Mouse (Mus musculus) hindbrain, embryonic 15.5 days (tissue): Measurements from ENCODE around the gene Ccl24. TPM values are rescaled to one million over a fixed set of nuclear protein-coding genes. Genes with fewer than 3 reads are reported as not detected.

ENCODE experiments used
- ATAC-seq: fragments of 200-750 bp; cut with Nextera tagmentation; 2 replicates; pipeline ENCODE4 v1.8.0; 2017; ENCODE audit warnings: low read depth, moderate number of reproducible peaks, moderate TSS enrichment; ENCODE audit not compliant: low FRiP score
- H3K27ac ChIP-seq: fragments of 300-500 bp; sonication (generic); replicated peaks from 2 replicates; pipeline ENCODE4 v1.5.1; 2015; ENCODE audit warnings: mild to moderate bottlenecking, inconsistent platforms
- H3K27me3 ChIP-seq: fragments of 300-500 bp; sonication (generic); 2 replicates; pipeline ENCODE4 v1.6.1; 2015; ENCODE audit warnings: control low read depth, inconsistent platforms
- H3K36me3 ChIP-seq: fragments of 300-500 bp; sonication (generic); 2 replicates; pipeline ENCODE4 v1.6.1; 2015; ENCODE audit warnings: control low read depth, inconsistent platforms
- H3K4me1 ChIP-seq: fragments of 300-500 bp; sonication (generic); replicated peaks from 2 replicates; pipeline ENCODE4 v1.6.1; 2015; ENCODE audit warnings: control low read depth, inconsistent platforms
- H3K4me2 ChIP-seq: fragments of 300-500 bp; sonication (generic); 2 replicates; pipeline ENCODE4 v1.6.1; 2015; ENCODE audit warnings: moderate library complexity, mild to moderate bottlenecking, inconsistent platforms
- H3K4me3 ChIP-seq: fragments of 300-500 bp; sonication (generic); 2 replicates; pipeline ENCODE4 v1.5.1; 2015; ENCODE audit warnings: mild to moderate bottlenecking, inconsistent platforms
- H3K9ac ChIP-seq: fragments of 300-500 bp; sonication (generic); 2 replicates; pipeline ENCODE4 v1.6.1; 2015; ENCODE audit warnings: inconsistent platforms
- H3K9me3 ChIP-seq: fragments of 300-500 bp; sonication (generic); 2 replicates; pipeline ENCODE4 v1.6.1; 2016; ENCODE audit warnings: control low read depth, inconsistent platforms
- WGBS: fragments of 180-500 bp; shearing (Covaris S2); methylation state at CpG from one replicate; pipeline ENCODE4 v1.1.7; 2015; 5-methylcytosine and 5-hydroxymethylcytosine counted together
- polyA plus RNA-seq: library from polyadenylated mRNA; unstranded; fragments of >200 nt; fragmentation: Nextera tagmentation; extraction: Ambion mirVana; gene quantifications from 2 replicates; pipeline ENCODE4 v1.2.1, GENCODE M21; 2015

Ccl24 gene
- polyA plus RNA-seq, 1 experiment from 2014 or later = 2.6 TPM

DNA sequence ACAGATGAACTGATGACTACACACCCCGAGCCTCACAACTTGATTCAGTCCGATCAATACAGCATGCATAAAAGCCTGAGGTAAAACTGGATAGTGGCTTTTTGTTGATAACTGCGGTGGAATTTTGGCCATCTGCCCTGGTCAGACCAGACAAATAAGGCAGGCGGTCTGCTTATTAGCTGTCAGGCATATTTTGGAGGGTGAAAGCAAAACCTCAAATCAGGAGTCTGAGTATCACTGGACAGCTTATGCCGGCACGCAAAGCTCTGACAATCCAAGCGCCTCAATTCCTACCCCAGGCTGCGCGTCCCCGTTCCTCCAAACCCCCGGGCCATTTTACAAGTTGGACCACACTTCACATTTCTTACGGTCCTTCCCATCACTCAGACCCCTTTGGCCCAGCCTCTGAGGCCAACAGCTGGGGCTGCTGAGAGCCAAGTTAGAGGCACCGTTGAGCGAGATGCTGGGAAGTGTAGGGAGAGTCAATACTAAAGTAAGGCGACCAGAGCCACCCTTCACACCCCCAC, 28.8 kb downstream of the Ccl24 start:
- Histone ChIP-seq H3K4me2 (peak overlapping the region; percentile 96), H3K27me3 (no peaks in the 10 kb centered on the region), H3K4me3 (peak overlapping the region; percentile 80), H3K9ac (peak overlapping the region; percentile 73), H3K9me3 (no peaks in the 10 kb centered on the region), H3K27ac (no peak overlapping the region; the same call in 1 of the 2 replicates), H3K36me3 (no peaks in the 10 kb centered on the region), H3K4me1 (peaks cover 16% of the 10 kb centered on the region)
- 2% methylated on average over 15 of the region's 15 CpGs for WGBS
- ATAC-seq = no peak

DNA sequence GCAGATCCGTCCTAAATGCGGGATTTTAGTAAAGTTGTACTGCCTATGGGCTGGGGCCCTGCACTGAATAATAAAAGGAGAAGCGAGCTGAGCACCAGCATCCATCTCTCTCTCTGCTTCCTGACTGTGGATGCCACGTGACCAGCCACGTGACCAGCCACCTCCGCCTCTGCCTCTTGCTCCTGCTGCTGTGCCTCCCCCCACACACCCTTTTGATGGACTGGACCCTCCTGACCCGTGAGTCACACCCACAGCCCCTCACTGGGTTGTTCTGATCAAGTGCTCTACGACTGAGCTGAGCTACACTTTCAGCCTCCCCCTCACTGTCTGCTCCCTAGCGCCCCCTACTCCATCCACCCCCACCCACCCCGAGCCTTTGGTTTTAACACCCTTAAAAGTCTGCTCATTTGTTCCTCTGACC, 35.0 kb downstream of the Ccl24 start:
- H3K9ac ChIP-seq = no peak overlapping the region
- no peak for ATAC-seq
- no peak overlapping the region for H3K27ac ChIP-seq
- no peak overlapping the region for H3K4me3 ChIP-seq
- no peaks in the 10 kb centered on the region for H3K4me1 ChIP-seq
- H3K4me2 ChIP-seq = no peak overlapping the region
- H3K9me3 ChIP-seq = no peaks in the 10 kb centered on the region
- WGBS = 82% methylated on average over 10 of the region's 10 CpGs
- H3K27me3 ChIP-seq = no peaks in the 10 kb centered on the region
- no peaks in the 10 kb centered on the region for H3K36me3 ChIP-seq

DNA sequence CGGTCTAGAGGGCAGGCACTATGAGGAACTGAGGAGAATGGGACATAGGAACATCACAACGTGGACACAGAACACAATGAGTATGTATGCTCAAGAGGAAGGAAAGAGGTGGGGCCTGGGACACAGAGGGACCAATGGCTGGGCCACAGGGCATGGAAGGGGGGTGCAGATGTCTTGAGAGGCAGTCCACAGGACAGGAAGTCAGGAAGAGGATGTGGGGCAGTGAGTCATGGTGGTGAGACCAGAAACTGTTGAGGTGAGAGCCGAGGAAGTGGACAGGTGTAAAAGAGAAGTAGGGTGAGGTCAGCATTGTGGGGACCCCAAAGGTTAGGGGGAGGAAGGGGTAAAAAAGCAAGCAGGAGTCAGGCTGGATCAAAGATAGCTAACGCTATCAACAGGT, 35.5 kb downstream of the Ccl24 start:
- H3K9ac ChIP-seq = no peak overlapping the region
- H3K9me3 ChIP-seq = no peaks in the 10 kb centered on the region
- no peaks in the 10 kb centered on the region for H3K27me3 ChIP-seq
- no peak for ATAC-seq
- no peaks in the 10 kb centered on the region for H3K4me1 ChIP-seq
- no peak overlapping the region for H3K4me3 ChIP-seq
- WGBS = 87% methylated on average over 4 of the region's 4 CpGs
- no peaks in the 10 kb centered on the region for H3K36me3 ChIP-seq
- H3K27ac ChIP-seq = no peak overlapping the region
- no peak overlapping the region for H3K4me2 ChIP-seq

DNA sequence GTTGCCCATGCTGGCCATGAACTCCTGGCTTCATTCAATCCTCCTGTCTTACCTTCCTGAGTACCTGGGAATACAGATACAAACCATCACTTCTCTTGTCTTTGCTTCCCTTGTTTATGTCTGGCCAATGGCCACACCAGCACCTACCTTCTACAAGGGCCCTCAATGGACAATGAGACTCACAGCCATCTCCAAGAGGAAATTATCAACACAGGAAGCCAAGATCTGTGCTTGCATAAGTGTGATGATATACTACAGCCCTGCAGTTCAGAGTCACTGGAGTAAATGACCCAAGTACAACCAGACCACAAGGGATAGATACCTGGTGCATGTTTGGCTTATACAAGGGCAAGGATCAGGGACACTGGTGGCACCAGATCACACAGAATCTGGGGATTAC, 37.0 kb downstream of the Ccl24 start:
- Histone ChIP-seq H3K27ac (no peak overlapping the region), H3K4me3 (no peak overlapping the region), H3K9ac (no peak overlapping the region), H3K9me3 (no peaks in the 10 kb centered on the region), H3K4me2 (no peak overlapping the region), H3K27me3 (no peaks in the 10 kb centered on the region), H3K4me1 (no peaks in the 10 kb centered on the region), H3K36me3 (no peaks in the 10 kb centered on the region)
- ATAC-seq = no peak

DNA sequence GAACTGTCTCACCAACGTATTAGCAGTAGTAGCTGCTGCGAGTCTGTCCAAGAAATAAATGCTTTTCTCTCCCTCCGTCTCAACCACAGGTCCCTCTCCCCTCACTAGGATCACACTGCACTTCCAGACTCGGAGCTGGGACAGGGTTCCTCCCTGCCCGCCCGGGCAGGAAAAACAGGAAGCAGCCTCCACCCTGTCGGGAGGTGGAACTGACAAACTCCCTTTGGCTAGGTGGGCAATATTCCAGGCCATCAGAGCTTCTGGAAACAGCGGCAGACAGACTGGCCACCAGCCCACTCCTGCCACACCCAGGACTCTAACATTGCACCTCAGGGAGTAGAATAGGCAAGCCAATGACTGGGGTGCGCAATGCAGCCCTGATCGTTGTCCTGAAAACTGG, 39.4 kb downstream of the Ccl24 start:
- Histone ChIP-seq H3K4me1 (no peaks in the 10 kb centered on the region), H3K36me3 (no peaks in the 10 kb centered on the region), H3K27ac (no peak overlapping the region), H3K9me3 (no peaks in the 10 kb centered on the region), H3K4me3 (no peak overlapping the region), H3K4me2 (no peak overlapping the region), H3K27me3 (no peaks in the 10 kb centered on the region), H3K9ac (no peak overlapping the region)
- ATAC-seq = no peak
- 75% methylated on average over 10 of the region's 10 CpGs for WGBS

DNA sequence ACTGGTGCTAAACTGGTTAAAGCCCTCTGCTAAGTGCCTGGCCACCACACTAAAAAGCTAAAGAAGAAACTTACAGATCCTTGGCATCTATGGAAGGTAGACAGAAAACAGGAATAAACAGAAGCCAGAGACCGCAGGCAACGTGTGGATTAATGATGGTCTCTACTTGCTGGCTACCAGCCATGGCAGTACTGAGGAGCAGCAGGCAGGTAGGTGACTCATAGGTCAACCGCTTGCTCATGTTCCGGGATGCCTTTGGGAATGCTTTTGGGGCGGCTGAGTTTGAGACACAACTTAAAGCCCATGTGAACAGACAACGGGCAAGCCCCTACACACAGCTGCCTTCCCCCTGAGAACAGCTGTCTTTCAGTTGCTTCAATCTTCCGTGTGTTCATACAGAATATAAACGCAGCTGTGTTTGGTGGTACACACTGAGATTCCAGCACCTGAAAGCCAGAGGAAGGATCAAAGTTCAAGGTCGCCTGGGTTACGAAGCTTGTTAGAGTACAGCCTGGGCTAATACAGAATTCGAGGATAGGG, 41.5 kb downstream of the Ccl24 start:
- ATAC-seq = no peak
- Histone ChIP-seq H3K9me3 (no peaks in the 10 kb centered on the region), H3K4me2 (no peak overlapping the region), H3K4me3 (no peak overlapping the region), H3K36me3 (no peaks in the 10 kb centered on the region), H3K9ac (no peak overlapping the region), H3K27ac (no peak overlapping the region), H3K4me1 (no peaks in the 10 kb centered on the region), H3K27me3 (no peaks in the 10 kb centered on the region)
- WGBS = 88% methylated on average over 11 of the region's 11 CpGs

DNA sequence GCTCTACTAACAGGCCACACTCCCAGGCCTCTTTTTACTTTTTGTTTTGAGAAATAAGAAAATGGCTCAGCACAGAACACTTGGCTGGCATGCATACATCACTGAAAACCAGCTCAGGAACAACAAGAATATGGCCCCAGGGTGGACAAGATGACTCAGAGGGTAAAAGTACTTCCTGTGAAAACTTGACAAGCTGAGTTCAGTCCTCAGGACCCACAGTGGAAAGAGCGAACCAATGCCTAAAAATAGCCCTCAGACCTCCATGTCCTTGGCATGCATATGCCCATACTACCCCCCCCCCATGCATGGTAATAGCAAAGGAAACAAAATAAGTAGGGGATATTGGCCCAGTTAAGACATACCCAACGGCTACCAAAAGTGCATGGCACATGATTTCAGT, 42.9 kb downstream of the Ccl24 start:
- H3K27me3 ChIP-seq = no peaks in the 10 kb centered on the region
- 87% methylated on average over 2 of the region's 2 CpGs for WGBS
- no peaks in the 10 kb centered on the region for H3K36me3 ChIP-seq
- no peaks in the 10 kb centered on the region for H3K9me3 ChIP-seq
- H3K4me1 ChIP-seq = peaks cover 5% of the 10 kb centered on the region; the same call in 1 of the 2 replicates
- H3K9ac ChIP-seq = no peak overlapping the region
- H3K4me2 ChIP-seq = no peak overlapping the region
- ATAC-seq = no peak
- H3K27ac ChIP-seq = no peak overlapping the region
- no peak overlapping the region for H3K4me3 ChIP-seq

DNA sequence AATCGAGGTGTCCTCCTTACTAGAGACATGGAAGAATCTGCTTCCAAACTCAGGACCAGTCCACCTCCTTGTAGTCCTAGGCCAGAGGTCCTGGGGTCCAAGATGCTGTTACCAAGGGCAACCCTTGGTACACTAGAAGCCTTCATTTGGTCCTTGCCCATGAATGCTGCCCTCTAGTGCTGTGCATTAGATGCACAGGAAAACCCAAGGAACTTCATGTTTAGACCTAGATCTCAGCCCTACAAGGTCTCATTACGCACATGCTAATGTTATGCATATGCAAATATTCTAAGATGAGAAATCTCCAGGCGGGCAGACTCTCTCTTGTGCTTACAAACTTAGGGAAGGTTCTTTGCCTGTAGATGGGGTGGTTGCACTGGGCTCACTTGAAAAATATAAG, 43.5 kb downstream of the Ccl24 start:
- Histone ChIP-seq H3K4me1 (peaks cover 5% of the 10 kb centered on the region; the same call in 1 of the 2 replicates), H3K9ac (no peak overlapping the region), H3K9me3 (no peaks in the 10 kb centered on the region), H3K36me3 (no peaks in the 10 kb centered on the region), H3K27me3 (no peaks in the 10 kb centered on the region), H3K4me2 (no peak overlapping the region), H3K27ac (no peak overlapping the region), H3K4me3 (no peak overlapping the region)
- WGBS = 82% methylated on average over 3 of the region's 3 CpGs
- ATAC-seq = no peak

DNA sequence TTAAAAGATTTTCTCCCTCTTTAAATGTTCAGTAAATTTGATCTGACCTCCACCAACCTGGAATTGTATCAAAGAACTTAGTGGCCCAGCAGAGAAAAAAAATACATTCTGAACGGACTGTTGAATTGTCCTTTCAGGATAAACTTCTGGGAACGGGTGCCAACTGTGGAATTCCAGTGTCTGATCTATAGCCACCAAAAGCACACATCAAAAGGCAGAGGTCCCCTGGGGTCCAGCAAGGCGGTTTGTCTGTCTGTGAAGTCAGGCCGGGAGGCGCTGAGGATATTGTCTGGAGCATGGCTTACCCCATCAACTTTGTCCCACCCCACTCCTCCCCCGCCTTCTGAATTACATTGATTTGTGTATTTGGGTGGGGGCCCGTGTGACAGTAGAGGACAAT, 44.9 kb downstream of the Ccl24 start:
- 21% methylated on average over 7 of the region's 7 CpGs for WGBS
- Histone ChIP-seq H3K27ac (no peak overlapping the region), H3K36me3 (no peaks in the 10 kb centered on the region), H3K4me1 (peaks cover 5% of the 10 kb centered on the region; the same call in 1 of the 2 replicates), H3K9ac (no peak overlapping the region), H3K4me2 (no peak overlapping the region), H3K9me3 (no peaks in the 10 kb centered on the region), H3K4me3 (no peak overlapping the region), H3K27me3 (no peaks in the 10 kb centered on the region)
- no peak for ATAC-seq

DNA sequence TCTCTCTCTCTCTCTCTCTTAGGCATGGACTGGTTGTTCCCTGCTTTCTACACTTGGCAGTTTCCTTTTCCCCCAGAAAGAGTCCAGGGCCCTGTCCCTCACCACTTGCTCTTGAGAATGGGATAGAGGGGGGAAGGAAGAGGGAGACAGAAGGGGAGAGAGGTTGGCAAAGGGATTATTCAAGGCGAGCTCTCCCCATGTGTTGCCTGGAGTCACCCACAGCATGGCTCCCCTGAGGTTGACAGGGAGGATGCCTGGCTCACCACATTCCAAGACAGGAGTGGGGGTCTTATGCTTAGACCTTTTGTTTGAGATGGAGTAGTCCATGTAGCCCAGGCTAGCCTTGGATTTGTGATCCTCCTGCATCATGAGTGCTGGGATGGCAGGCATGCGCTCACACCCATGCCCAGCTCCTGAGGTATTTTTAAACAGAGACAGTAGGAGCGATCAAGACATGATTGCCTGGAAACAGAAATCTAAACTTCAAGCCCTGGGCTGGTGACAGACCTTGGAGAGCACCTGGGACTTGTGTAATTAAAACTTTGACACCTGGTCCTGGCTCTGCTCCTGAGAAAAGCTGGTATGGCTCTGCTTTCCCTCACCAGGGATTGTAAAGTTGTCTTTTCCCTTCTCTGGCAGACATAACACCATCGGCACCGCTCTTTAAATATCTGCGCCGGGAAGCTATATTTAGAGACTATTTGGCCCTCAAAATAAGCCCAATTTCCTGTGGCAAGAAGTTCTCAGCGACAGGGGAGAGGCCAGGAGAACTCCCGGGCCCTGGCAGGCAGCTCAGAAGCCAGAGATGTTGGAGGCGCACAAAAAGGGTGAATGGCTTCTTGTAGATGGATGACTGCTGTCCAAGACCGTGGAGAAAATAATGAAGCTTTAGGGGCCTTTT, 47.9 kb downstream of the Ccl24 start:
- Histone ChIP-seq H3K9me3 (no peaks in the 10 kb centered on the region), H3K4me2 (no peak overlapping the region), H3K27ac (peak overlapping the region; percentile 38; the same call in 1 of the 2 replicates), H3K9ac (no peak overlapping the region), H3K36me3 (no peaks in the 10 kb centered on the region), H3K4me3 (no peak overlapping the region), H3K4me1 (peaks cover 5% of the 10 kb centered on the region; the same call in 1 of the 2 replicates), H3K27me3 (no peaks in the 10 kb centered on the region)
- no peak for ATAC-seq
- WGBS = 70% methylated on average over 11 of the region's 11 CpGs

DNA sequence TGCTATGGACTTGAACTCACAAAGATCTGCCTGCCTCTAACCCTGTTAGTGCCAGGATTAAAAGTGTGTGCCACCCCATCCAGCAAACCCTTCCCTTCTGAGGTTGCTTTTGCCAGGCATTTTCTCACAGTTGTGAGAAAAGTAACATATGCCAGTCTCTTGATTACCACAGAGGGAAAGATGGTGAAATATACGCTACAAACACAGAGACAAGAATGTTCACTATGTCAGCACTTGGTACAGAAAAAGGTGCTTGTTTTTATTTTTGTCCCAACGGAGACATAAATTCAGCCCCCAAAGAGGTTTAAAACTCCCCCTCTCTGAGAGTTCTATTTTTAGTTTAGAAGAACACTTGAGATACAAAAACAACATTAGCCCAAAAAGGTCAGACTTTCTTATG, 48.8 kb downstream of the Ccl24 start:
- peaks cover 5% of the 10 kb centered on the region; the same call in 1 of the 2 replicates for H3K4me1 ChIP-seq
- ATAC-seq = no peak
- H3K4me2 ChIP-seq = no peak overlapping the region
- WGBS = 92% methylated on average over 2 of the region's 2 CpGs
- no peaks in the 10 kb centered on the region for H3K27me3 ChIP-seq
- no peak overlapping the region for H3K9ac ChIP-seq
- no peaks in the 10 kb centered on the region for H3K9me3 ChIP-seq
- H3K27ac ChIP-seq = no peak overlapping the region
- H3K4me3 ChIP-seq = no peak overlapping the region
- no peaks in the 10 kb centered on the region for H3K36me3 ChIP-seq

DNA sequence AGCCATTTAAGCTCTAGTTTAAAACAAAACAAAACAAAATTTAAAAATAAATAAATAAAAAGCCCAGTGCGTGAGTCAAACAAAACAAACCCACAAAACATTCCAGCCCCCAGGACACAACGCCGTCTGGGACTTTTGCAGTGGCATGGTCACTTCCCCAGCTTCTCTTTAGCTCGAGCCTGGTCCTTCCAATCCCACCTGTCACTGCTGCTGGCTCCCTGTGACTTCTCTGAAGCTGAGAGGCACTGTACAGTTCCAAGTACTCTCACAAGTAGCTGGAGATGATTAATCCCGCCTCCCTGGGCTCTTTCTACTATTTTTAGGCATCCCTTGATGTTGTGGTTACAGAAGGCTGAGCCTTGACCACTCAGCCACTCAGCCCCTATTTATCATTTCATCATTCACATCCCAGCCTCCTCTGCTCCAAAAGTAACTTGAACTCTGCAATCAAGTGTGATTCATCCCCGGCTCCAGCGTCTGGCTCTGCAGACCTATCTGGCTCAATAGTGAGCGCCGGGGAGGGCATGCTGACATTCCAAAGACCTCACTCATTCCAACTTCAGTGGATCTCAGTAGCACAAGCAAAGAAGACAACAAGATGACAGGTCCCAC, 50.6 kb downstream of the Ccl24 start:
- Histone ChIP-seq H3K36me3 (no peaks in the 10 kb centered on the region), H3K27me3 (no peaks in the 10 kb centered on the region), H3K4me3 (no peak overlapping the region), H3K4me1 (peaks cover 5% of the 10 kb centered on the region; the same call in 1 of the 2 replicates), H3K9ac (no peak overlapping the region), H3K27ac (no peak overlapping the region), H3K4me2 (no peak overlapping the region), H3K9me3 (no peaks in the 10 kb centered on the region)
- WGBS = 91% methylated on average over 9 of the region's 9 CpGs
- no peak for ATAC-seq
